Mouse (Mus musculus) embryonic facial prominence, embryonic 15.5 days (tissue): ENCODE data around the gene Apol7e. TPM values are rescaled to one million over a fixed set of nuclear protein-coding genes. Genes with fewer than 3 reads are reported as not detected.

Source experiments
- ATAC-seq: fragments of 200-750 bp; cut with Nextera tagmentation; 2 replicates; pipeline ENCODE4 v1.8.0; 2017; ENCODE audit warnings: low read depth, moderate TSS enrichment; ENCODE audit not compliant: insufficient number of reproducible peaks, low FRiP score, low TSS enrichment
- H3K27ac ChIP-seq: fragments of 300-500 bp; sonication (generic); replicated peaks from 2 replicates; pipeline ENCODE4 v1.5.1; 2015; ENCODE audit warnings: mild to moderate bottlenecking, inconsistent platforms
- H3K27me3 ChIP-seq: fragments of 300-500 bp; sonication (generic); 2 replicates; pipeline ENCODE4 v1.6.1; 2015; ENCODE audit warnings: inconsistent platforms
- H3K36me3 ChIP-seq: fragments of 300-500 bp; sonication (generic); 2 replicates; pipeline ENCODE4 v1.6.1; 2015; ENCODE audit warnings: mild to moderate bottlenecking, inconsistent platforms
- H3K4me1 ChIP-seq: fragments of 300-500 bp; sonication (generic); 2 replicates; pipeline ENCODE4 v1.6.1; 2015; ENCODE audit warnings: inconsistent platforms
- H3K4me2 ChIP-seq: fragments of 300-500 bp; sonication (generic); replicated peaks from 2 replicates; pipeline ENCODE4 v1.6.1; 2015; ENCODE audit warnings: mild to moderate bottlenecking, inconsistent platforms
- H3K4me3 ChIP-seq: fragments of 300-500 bp; sonication (generic); replicated peaks from 2 replicates; pipeline ENCODE4 v1.5.1; 2015; ENCODE audit warnings: mild to moderate bottlenecking, inconsistent platforms
- H3K9ac ChIP-seq: fragments of 300-500 bp; sonication (generic); 2 replicates; pipeline ENCODE4 v1.6.1; 2015; ENCODE audit warnings: inconsistent platforms
- H3K9me3 ChIP-seq: fragments of 300-500 bp; sonication (generic); replicated peaks from 2 replicates; pipeline ENCODE4 v1.6.1; 2016; ENCODE audit warnings: inconsistent platforms
- WGBS: fragments of 180-500 bp; shearing (Covaris S2); methylation state at CpG from one replicate; pipeline ENCODE4 v1.1.7; 2015; 5-methylcytosine and 5-hydroxymethylcytosine counted together
- polyA plus RNA-seq: library from polyadenylated mRNA; unstranded; fragments of >200 nt; fragmentation: Nextera tagmentation; extraction: Ambion mirVana; gene quantifications from 2 replicates; pipeline ENCODE4 v1.2.1, GENCODE M21; 2015

Gene Apol7e
- polyA plus RNA-seq, 1 experiment from 2014 or later: not detected

DNA sequence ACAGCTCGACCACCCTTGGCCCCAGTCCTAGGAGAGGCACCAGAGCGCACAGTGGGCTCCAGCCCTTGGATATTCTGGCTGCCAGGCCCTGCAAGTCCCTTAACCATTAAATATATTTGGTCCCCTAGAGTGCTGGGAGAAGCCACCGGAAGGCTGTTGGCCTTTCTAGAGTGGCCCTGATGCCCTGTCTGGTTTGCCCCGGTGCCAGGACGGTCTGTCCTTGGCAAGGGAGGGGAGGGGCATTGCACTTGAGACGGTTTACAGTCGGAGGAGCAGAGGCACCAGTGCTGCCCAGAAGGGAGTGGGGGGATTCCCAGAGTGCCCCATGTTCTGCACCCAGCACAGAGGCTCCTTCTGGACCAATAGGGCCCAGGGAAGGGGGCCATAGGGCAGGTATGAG is 62.4 kb downstream of the Apol7e start:
- Histone ChIP-seq H3K9me3 (no peaks in the 10 kb centered on the region), H3K4me1 (no peaks in the 10 kb centered on the region; the same call in 1 of the 2 replicates), H3K36me3 (peaks cover 66% of the 10 kb centered on the region), H3K4me3 (no peak overlapping the region), H3K27me3 (no peaks in the 10 kb centered on the region), H3K9ac (no peak overlapping the region), H3K27ac (no peak overlapping the region), H3K4me2 (no peak overlapping the region)
- WGBS: 93% methylated on average over 7 of the region's 7 CpGs
- no peak for ATAC-seq

- no peak overlapping the region for H3K4me3 ChIP-seq
- no peaks in the 10 kb centered on the region for H3K9me3 ChIP-seq
- no peak overlapping the region for H3K27ac ChIP-seq
- peaks cover 73% of the 10 kb centered on the region for H3K36me3 ChIP-seq
- H3K4me1 ChIP-seq: no peaks in the 10 kb centered on the region; the same call in 1 of the 2 replicates
- no peak overlapping the region for H3K9ac ChIP-seq
- 75% methylated on average over 22 of the region's 22 CpGs for WGBS
- H3K4me2 ChIP-seq: no peak overlapping the region
- no peak for ATAC-seq
- no peaks in the 10 kb centered on the region for H3K27me3 ChIP-seq
Measured at GRCm38 (mm10) chr15:77761561-77762380, 63.1 kb downstream of the Apol7e start.

DNA sequence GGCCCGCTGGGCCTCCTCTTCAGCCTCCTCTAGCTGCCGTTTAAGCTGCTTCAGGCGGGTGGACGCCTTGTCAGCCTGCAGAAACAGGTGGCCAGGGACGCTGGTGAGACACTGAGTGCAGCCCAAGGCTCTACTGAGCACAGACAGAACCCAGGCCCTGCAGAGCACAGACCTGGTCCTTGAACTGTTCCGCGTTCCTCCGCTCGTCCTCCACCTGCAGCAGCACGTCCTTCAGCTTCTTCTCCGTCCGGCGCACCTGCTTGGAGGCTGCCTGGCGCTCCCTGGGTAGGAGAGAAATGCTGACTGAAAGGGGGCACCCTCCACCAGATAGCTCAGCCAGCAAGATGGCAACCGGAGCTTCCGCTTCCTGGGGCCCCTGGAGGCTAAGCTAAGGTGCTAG is 64.4 kb downstream of the Apol7e start:
- no peak overlapping the region for H3K9ac ChIP-seq
- ATAC-seq: no peak
- H3K36me3 ChIP-seq: peaks cover 86% of the 10 kb centered on the region
- H3K4me1 ChIP-seq: no peaks in the 10 kb centered on the region; the same call in 1 of the 2 replicates
- no peaks in the 10 kb centered on the region for H3K9me3 ChIP-seq
- no peaks in the 10 kb centered on the region for H3K27me3 ChIP-seq
- no peak overlapping the region for H3K4me2 ChIP-seq
- H3K4me3 ChIP-seq: no peak overlapping the region
- H3K27ac ChIP-seq: no peak overlapping the region
- WGBS: 90% methylated on average over 16 of the region's 16 CpGs

GRCm38 (mm10) chr15:77763702-77764101 is 65.0 kb downstream of the Apol7e start:
- Histone ChIP-seq H3K27me3 (no peaks in the 10 kb centered on the region), H3K36me3 (peaks cover 92% of the 10 kb centered on the region), H3K27ac (peak overlapping the region; percentile 53), H3K9me3 (no peaks in the 10 kb centered on the region), H3K9ac (no peak overlapping the region), H3K4me1 (no peaks in the 10 kb centered on the region; the same call in 1 of the 2 replicates), H3K4me2 (no peak overlapping the region), H3K4me3 (no peak overlapping the region)
- ATAC-seq: no peak
- 80% methylated on average over 11 of the region's 11 CpGs for WGBS

GRCm38 (mm10) chr15:77764391-77765006 is 65.8 kb downstream of the Apol7e start:
- no peak overlapping the region for H3K4me3 ChIP-seq
- peak overlapping the region; percentile 53 for H3K27ac ChIP-seq
- ATAC-seq: peak; percentile 22; the same call in 1 of the 2 replicates
- no peak overlapping the region for H3K9ac ChIP-seq
- H3K27me3 ChIP-seq: no peaks in the 10 kb centered on the region
- 62% methylated on average over 13 of the region's 13 CpGs for WGBS
- H3K9me3 ChIP-seq: no peaks in the 10 kb centered on the region
- H3K4me1 ChIP-seq: no peaks in the 10 kb centered on the region; the same call in 1 of the 2 replicates
- peaks cover 97% of the 10 kb centered on the region for H3K36me3 ChIP-seq
- no peak overlapping the region for H3K4me2 ChIP-seq

- ATAC-seq: no peak
- no peak overlapping the region for H3K27ac ChIP-seq
- WGBS: 91% methylated on average over 16 of the region's 16 CpGs
Measured at GRCm38 (mm10) chr15:77765484-77766093, 66.9 kb downstream of the Apol7e start.

DNA sequence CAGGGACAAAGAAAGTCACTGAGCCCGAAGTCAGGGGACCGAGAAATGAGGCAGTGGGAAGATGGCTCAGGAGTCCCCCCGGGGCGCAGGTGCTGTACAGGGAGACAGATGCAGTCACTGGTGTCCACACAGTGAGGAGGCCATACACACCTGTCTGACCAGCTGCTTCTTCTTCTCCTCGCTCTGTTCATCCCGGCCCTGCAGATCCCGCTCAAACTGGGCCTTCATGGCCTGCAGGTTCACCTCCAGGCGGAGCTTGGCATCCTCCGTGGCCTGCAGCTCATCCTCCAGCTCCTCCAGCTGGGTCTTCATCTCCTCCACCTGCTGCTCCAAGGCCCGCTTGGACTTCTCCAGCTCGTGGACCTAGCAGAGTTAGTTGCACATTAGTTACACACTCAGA is 68.3 kb downstream of the Apol7e start:
- no peaks in the 10 kb centered on the region for H3K4me1 ChIP-seq
- ATAC-seq: no peak
- no peak overlapping the region for H3K27ac ChIP-seq
- H3K9me3 ChIP-seq: no peaks in the 10 kb centered on the region
- peaks cover 100% of the 10 kb centered on the region for H3K36me3 ChIP-seq
- H3K27me3 ChIP-seq: no peaks in the 10 kb centered on the region
- H3K4me2 ChIP-seq: no peak overlapping the region
- H3K9ac ChIP-seq: no peak overlapping the region
- WGBS: 91% methylated on average over 11 of the region's 11 CpGs
- no peak overlapping the region for H3K4me3 ChIP-seq

More at GRCm38 (mm10) chr15:77765484-77766093, 66.9 kb downstream of the Apol7e start:
- H3K4me3 ChIP-seq: no peak overlapping the region
- H3K4me2 ChIP-seq: no peak overlapping the region
- H3K4me1 ChIP-seq: no peaks in the 10 kb centered on the region
- no peak overlapping the region for H3K9ac ChIP-seq
- H3K9me3 ChIP-seq: no peaks in the 10 kb centered on the region
- no peaks in the 10 kb centered on the region for H3K27me3 ChIP-seq
- peaks cover 98% of the 10 kb centered on the region for H3K36me3 ChIP-seq

Other genes with a start within 250 kb of the Apol7e start
- gene Apol10a, start 221.8 kb upstream of the Apol7e start, polyA plus RNA-seq: 0.05 and 0.20 TPM in 2 replicates
- not detected in 2 replicates for gene Apol11a, start 190.6 kb upstream of the Apol7e start, polyA plus RNA-seq
- gene Apol7c, start 165.5 kb upstream of the Apol7e start, polyA plus RNA-seq: not detected in 2 replicates
- not detected in 2 replicates for gene 1700025B11Rik, start 137.0 kb upstream of the Apol7e start, polyA plus RNA-seq
- 0.17 and 0.18 TPM in 2 replicates for gene Apol10b, start 102.7 kb upstream of the Apol7e start, polyA plus RNA-seq
- gene Gm36245, start 99.6 kb upstream of the Apol7e start, polyA plus RNA-seq: not detected in 2 replicates
- gene Apol11b, start 55.6 kb upstream of the Apol7e start, polyA plus RNA-seq: 0.13 TPM in 1 of 2 replicates, not detected in the other
- 0.13 and 0.41 TPM in 2 replicates for gene Apol9b, start 30.2 kb downstream of the Apol7e start, polyA plus RNA-seq
- 0.08 and 0.18 TPM in 2 replicates for gene Apol8, start 58.1 kb downstream of the Apol7e start, polyA plus RNA-seq
- gene Myh9, start 143.3 kb downstream of the Apol7e start, polyA plus RNA-seq: 41.1 and 41.7 TPM in 2 replicates
- gene Txn2, start 230.1 kb downstream of the Apol7e start, polyA plus RNA-seq: 225 and 235 TPM in 2 replicates